Mouse (Mus musculus): ENCODE results near the gene Cd68. TPM values are rescaled to one million over a fixed set of nuclear protein-coding genes. Genes with fewer than 3 reads are reported as not detected.

Gene Cd68
- total RNA-seq, 2 experiments from 2014 or later = 13.5 to 13.8 TPM

Small RNA genes within 50 kb of the gene (microRNA-seq; reads per million reads assigned to microRNA genes)
- gene Mir1934 (5.0 to 5.7 reads per million in 2 experiments), gene Mir467f (0 reads per million in 2 experiments)

Other genes starting within 250 kb of the Cd68 start
- 1 to 10 TPM; 3.5 to 3.6 TPM for gene Dnah2, start 117.0 kb downstream of the Cd68 start, total RNA-seq (2021)
- gene Efnb3, start 105.9 kb downstream of the Cd68 start, total RNA-seq (2021) = 100 to 1,000 TPM in 1 of 2 experiments, 10 to 100 TPM in 1; 71.8 to 100 TPM
- 1 to 10 TPM; 6.9 to 8.3 TPM for gene Wrap53, start 85.9 kb downstream of the Cd68 start, total RNA-seq (2021)
- 10 to 100 TPM; 21.2 to 21.9 TPM for gene Trp53, start 85.8 kb downstream of the Cd68 start, total RNA-seq (2021)
- gene Atp1b2, start 60.2 kb downstream of the Cd68 start, total RNA-seq (2021) = 100 to 1,000 TPM; 451 to 452 TPM
- not detected for gene Shbg, start 48.2 kb downstream of the Cd68 start, total RNA-seq (2021)
- gene Sat2, start 44.1 kb downstream of the Cd68 start, total RNA-seq (2021) = 10 to 100 TPM in 1 of 2 experiments, 1 to 10 TPM in 1; 9.9 to 10.2 TPM
- 100 to 1,000 TPM; 107 TPM for gene Fxr2, start 33.2 kb downstream of the Cd68 start, total RNA-seq (2021)
- not detected for gene Sox15, start 10.8 kb downstream of the Cd68 start, total RNA-seq (2021)
- 10 to 100 TPM; 77.6 to 83.7 TPM for gene Mpdu1, start 3.5 kb downstream of the Cd68 start, total RNA-seq (2021)
- gene Eif4a1, start 6.3 kb upstream of the Cd68 start, total RNA-seq (2021) = 100 to 1,000 TPM; 368 to 371 TPM
- 100 to 1,000 TPM in 1 of 2 experiments, 10 to 100 TPM in 1; 91.5 to 102 TPM for gene Senp3, start 15.9 kb upstream of the Cd68 start, total RNA-seq (2021)
- 1 to 10 TPM; 1.7 to 2.0 TPM for gene Tnfsf13, start 19.6 kb upstream of the Cd68 start, total RNA-seq (2021)
- 1 to 10 TPM; 5.8 to 7.6 TPM for gene Tnfsf12, start 29.7 kb upstream of the Cd68 start, total RNA-seq (2021)
- gene Tnfsfm13, start 29.9 kb upstream of the Cd68 start, total RNA-seq (2021) = under 1 TPM; 0.81 to 0.95 TPM
- gene Polr2a, start 92.5 kb upstream of the Cd68 start, total RNA-seq (2021) = 10 to 100 TPM; 54.3 to 54.4 TPM
- gene Slc35g3, start 95.8 kb upstream of the Cd68 start, total RNA-seq (2021) = not detected
- 10 to 100 TPM; 71.1 to 86.9 TPM for gene Zbtb4, start 99.8 kb upstream of the Cd68 start, total RNA-seq (2021)
- under 1 TPM; 0.76 to 0.79 TPM for gene Chrnb1, start 129.8 kb upstream of the Cd68 start, total RNA-seq (2021)
- 10 to 100 TPM; 15.4 to 20.4 TPM for gene Fgf11, start 135.7 kb upstream of the Cd68 start, total RNA-seq (2021)
- gene Tmem102, start 139.5 kb upstream of the Cd68 start, total RNA-seq (2021) = not detected
- not detected for gene Gm39566, start 149.1 kb upstream of the Cd68 start, total RNA-seq (2021)
- gene Spem2, start 152.3 kb upstream of the Cd68 start, total RNA-seq (2021) = not detected
- gene Spem1, start 156.0 kb upstream of the Cd68 start, total RNA-seq (2021) = under 1 TPM in 1 of 2 experiments, not detected in 1; 0.32 TPM
- gene Nlgn2, start 171.6 kb upstream of the Cd68 start, total RNA-seq (2021) = 100 to 1,000 TPM; 277 to 281 TPM
- gene Tmem256, start 172.4 kb upstream of the Cd68 start, total RNA-seq (2021) = 100 to 1,000 TPM; 160 to 167 TPM
- gene Plscr3, start 180.2 kb upstream of the Cd68 start, total RNA-seq (2021) = 10 to 100 TPM; 19.5 to 22.3 TPM
- not detected for gene Tnk1, start 192.6 kb upstream of the Cd68 start, total RNA-seq (2021)
- gene Tmem95, start 211.9 kb upstream of the Cd68 start, total RNA-seq (2021) = not detected
- 1 to 10 TPM in 1 of 2 experiments, under 1 TPM in 1; 0.86 to 1.4 TPM for gene Kctd11, start 215.3 kb upstream of the Cd68 start, total RNA-seq (2021)
- gene Acap1, start 229.4 kb upstream of the Cd68 start, total RNA-seq (2021) = not detected
- gene 2810408A11Rik, start 234.8 kb upstream of the Cd68 start, total RNA-seq (2021) = under 1 TPM in 1 of 2 experiments, not detected in 1; 0.38 TPM
- 100 to 1,000 TPM; 121 to 125 TPM for gene Neurl4, start 234.9 kb upstream of the Cd68 start, total RNA-seq (2021)
- 10 to 100 TPM; 24.9 to 26.0 TPM for gene Gps2, start 247.7 kb upstream of the Cd68 start, total RNA-seq (2021)